Mouse (Mus musculus) CH12.LX (cell line): ENCODE results near the gene Hist1h2ag. TPM values are rescaled to one million over a fixed set of nuclear protein-coding genes. Genes with fewer than 3 reads are reported as not detected.
A peak's percentile ranks its signal among the peaks of the same experiment; 100 is the strongest.

Source experiments
- DNase-seq: peaks from one replicate; pipeline ENCODE4 v3.0.0-alpha.2; 2013; ENCODE audit errors: extremely low read depth
- H3K27ac ChIP-seq: 2 replicates; pipeline ENCODE4 v1.5.1; 2012; ENCODE audit warnings: low read depth, mild to moderate bottlenecking, control low read depth, moderate library complexity; ENCODE audit not compliant: insufficient read depth
- H3K27me3 ChIP-seq: replicated peaks from 2 replicates; pipeline ENCODE3; 2012; ENCODE audit warnings: inconsistent platforms
- H3K36me3 ChIP-seq, 2 experiments: replicated peaks in 1 of 2; 2 replicates each; pipeline versions ENCODE3 to v1.6.1; 2012; ENCODE audit warnings: inconsistent platforms in 1 of 2, low read length in 1 of 2, mild to moderate bottlenecking in 1 of 2, mixed read lengths in 1 of 2, moderate library complexity in 1 of 2; ENCODE audit not compliant: control insufficient read depth in 1 of 2, insufficient read depth in 1 of 2
- H3K4me1 ChIP-seq, 2 experiments: 2 replicates each; pipeline ENCODE4 v1.6.1; 2012; ENCODE audit warnings: inconsistent platforms in 1 of 2, moderate library complexity in 1 of 2; ENCODE audit not compliant: insufficient read depth in 2 of 2, control insufficient read depth in 1 of 2
- H3K4me2 ChIP-seq: 2 replicates; pipeline ENCODE4 v1.6.1; 2012; ENCODE audit warnings: low read depth, mild to moderate bottlenecking, control low read depth; ENCODE audit not compliant: poor library complexity, insufficient read depth, severe bottlenecking
- H3K4me3 ChIP-seq, 3 experiments: fragments of 150-350 bp in 1 of 3; sonication (generic) in 1 of 3; replicated peaks in 1 of 3; 2 replicates each; pipeline versions ENCODE3 to v1.5.1; 2011 to 2012; ENCODE audit warnings: low read depth in 2 of 3, low read length in 2 of 3, mild to moderate bottlenecking in 2 of 3, moderate library complexity in 2 of 3, control low read depth in 1 of 3, improper control_type of control experiment in 1 of 3, inconsistent platforms in 1 of 3, mixed read lengths in 1 of 3; ENCODE audit not compliant: poor library complexity in 1 of 3
- H3K79me2 ChIP-seq: replicated peaks from 2 replicates; pipeline ENCODE4 v1.6.1; 2012; ENCODE audit warnings: mild to moderate bottlenecking, moderate library complexity; ENCODE audit not compliant: control insufficient read depth, poor library complexity, insufficient read depth, severe bottlenecking; ENCODE audit errors: extremely low read depth
- H3K9ac ChIP-seq: 2 replicates; pipeline ENCODE4 v1.6.1; 2012; ENCODE audit warnings: low read depth, mild to moderate bottlenecking, control low read depth, moderate library complexity; ENCODE audit not compliant: insufficient read depth
- H3K9me3 ChIP-seq: replicated peaks from 2 replicates; pipeline ENCODE3; 2012; ENCODE audit warnings: low read length, inconsistent platforms, mixed read lengths
- BHLHE40 ChIP-seq: IDR thresholded peaks from 2 replicates; pipeline ENCODE4 v1.6.1; 2011; ENCODE audit warnings: mild to moderate bottlenecking, low read depth, low read length, improper control_type of control experiment
- CHD1 ChIP-seq: IDR thresholded peaks from 2 replicates; pipeline ENCODE4 v1.6.1; 2012; ENCODE audit warnings: low read depth, low read length, improper control_type of control experiment, inconsistent platforms
- E2F4 ChIP-seq: IDR thresholded peaks from 2 replicates; pipeline ENCODE4 v1.6.1; 2011; ENCODE audit warnings: low read depth, low read length, improper control_type of control experiment; ENCODE audit not compliant: insufficient replicate concordance
- ELF1 ChIP-seq: IDR thresholded peaks from 2 replicates; pipeline ENCODE4 v1.6.1; 2014; ENCODE audit warnings: low read depth, mild to moderate bottlenecking, inconsistent platforms, low read length, improper control_type of control experiment
- EP300 ChIP-seq: IDR thresholded peaks from 2 replicates; pipeline ENCODE4 v1.6.1; 2011; ENCODE audit warnings: low read length, improper control_type of control experiment
- ETS1 ChIP-seq: conservative IDR thresholded peaks from 2 replicates; pipeline ENCODE4 v1.6.1; 2012; ENCODE audit warnings: low read depth, mild to moderate bottlenecking, inconsistent platforms, low read length, improper control_type of control experiment, moderate library complexity
- GABPA ChIP-seq: IDR thresholded peaks from 2 replicates; pipeline ENCODE4 v1.6.1; 2012; ENCODE audit warnings: low read depth, low read length, improper control_type of control experiment, inconsistent platforms; ENCODE audit not compliant: insufficient replicate concordance
- HCFC1 ChIP-seq: IDR thresholded peaks from 2 replicates; pipeline ENCODE4 v1.6.1; 2012; ENCODE audit warnings: low read depth, mild to moderate bottlenecking, inconsistent platforms, low read length, improper control_type of control experiment
- IRF4 ChIP-seq: IDR thresholded peaks from 2 replicates; pipeline ENCODE4 v1.6.1; 2014; ENCODE audit warnings: low read depth, mild to moderate bottlenecking, inconsistent platforms, low read length, improper control_type of control experiment
- JUN ChIP-seq: IDR thresholded peaks from 2 replicates; pipeline ENCODE4 v1.6.1; 2011; ENCODE audit warnings: low read depth, mild to moderate bottlenecking, low read length, improper control_type of control experiment, moderate library complexity; ENCODE audit not compliant: insufficient read depth
- JUND ChIP-seq: conservative IDR thresholded peaks from 2 replicates; pipeline ENCODE4 v1.6.1; 2011; ENCODE audit warnings: low read depth, low read length, improper control_type of control experiment
- MAFK ChIP-seq: IDR thresholded peaks from 2 replicates; pipeline ENCODE4 v1.6.1; 2011; ENCODE audit warnings: low read length, improper control_type of control experiment; ENCODE audit not compliant: insufficient replicate concordance
- MAX ChIP-seq: IDR thresholded peaks from 2 replicates; pipeline ENCODE4 v1.6.1; 2011; ENCODE audit warnings: low read length, improper control_type of control experiment
- MAZ ChIP-seq: IDR thresholded peaks from 2 replicates; pipeline ENCODE4 v1.6.1; 2012; ENCODE audit warnings: low read depth, mild to moderate bottlenecking, inconsistent platforms, low read length, improper control_type of control experiment, moderate library complexity
- MEF2A ChIP-seq: IDR thresholded peaks from 2 replicates; pipeline ENCODE4 v1.6.1; 2014; ENCODE audit warnings: low read depth, mild to moderate bottlenecking, inconsistent platforms, low read length, improper control_type of control experiment, borderline replicate concordance
- MYC ChIP-seq: IDR thresholded peaks from 2 replicates; pipeline ENCODE4 v1.6.1; 2011; ENCODE audit warnings: low read depth, mild to moderate bottlenecking, improper control_type of control experiment, low read length
- NELFE ChIP-seq: IDR thresholded peaks from 2 replicates; pipeline ENCODE4 v1.6.1; 2011; ENCODE audit warnings: low read depth, low read length, improper control_type of control experiment
- NRF1 ChIP-seq: IDR thresholded peaks from 2 replicates; pipeline ENCODE4 v1.6.1; 2014; ENCODE audit warnings: low read depth, mild to moderate bottlenecking, inconsistent platforms, low read length, improper control_type of control experiment, moderate library complexity
- PAX5 ChIP-seq: IDR thresholded peaks from 2 replicates; pipeline ENCODE4 v1.6.1; 2012; ENCODE audit warnings: low read length, inconsistent platforms, mixed read lengths
- POLR2AphosphoS2 ChIP-seq: IDR thresholded peaks from 2 replicates; pipeline ENCODE4 v1.6.1; 2011; ENCODE audit warnings: low read depth, low read length, improper control_type of control experiment
- RAD21 ChIP-seq: IDR thresholded peaks from 2 replicates; pipeline ENCODE4 v1.6.1; 2011; ENCODE audit warnings: low read depth, mild to moderate bottlenecking, low read length, improper control_type of control experiment, moderate library complexity
- SIN3A ChIP-seq: IDR thresholded peaks from 2 replicates; pipeline ENCODE4 v1.6.1; 2012; ENCODE audit warnings: low read length, improper control_type of control experiment, inconsistent platforms
- SMC3 ChIP-seq: IDR thresholded peaks from 2 replicates; pipeline ENCODE4 v1.6.1; 2011; ENCODE audit warnings: low read depth, low read length, improper control_type of control experiment
- TBP ChIP-seq: conservative IDR thresholded peaks from 2 replicates; pipeline ENCODE4 v1.6.1; 2011; ENCODE audit warnings: low read depth, low read length, improper control_type of control experiment
- TCF12 ChIP-seq: IDR thresholded peaks from 2 replicates; pipeline ENCODE4 v1.6.1; 2014; ENCODE audit warnings: low read depth, mild to moderate bottlenecking, inconsistent platforms, low read length, improper control_type of control experiment
- USF1 ChIP-seq: IDR thresholded peaks from 2 replicates; pipeline ENCODE4 v1.6.1; 2014; ENCODE audit warnings: low read depth, mild to moderate bottlenecking, inconsistent platforms, low read length, improper control_type of control experiment
- USF2 ChIP-seq: conservative IDR thresholded peaks from 2 replicates; pipeline ENCODE4 v1.6.1; 2011; ENCODE audit warnings: low read depth, low read length, improper control_type of control experiment
- ZKSCAN1 ChIP-seq: IDR thresholded peaks from 2 replicates; pipeline ENCODE4 v1.6.1; 2012; ENCODE audit warnings: low read depth, inconsistent platforms, low read length, improper control_type of control experiment, borderline replicate concordance
- dilution Hi-C: fragments of 300-500 bp; cut with MboI; formaldehyde crosslinking; loops from 2 replicates; pipeline ENCODE4 v1.14.3; 2020; ENCODE audit warnings: low sequenced_read_pairs; ENCODE audit not compliant: extremely low pct_unique_long_range_greater_than_20kb, extremely low pct_ligation_motif_present
- in situ Hi-C: fragments of 300-500 bp; cut with MboI; formaldehyde crosslinking; loops from 3 replicates; pipeline ENCODE4 v1.14.3; 2019; ENCODE audit warnings: low sequenced_read_pairs, low pct_ligation_motif_present, low pct_unique_long_range_greater_than_20kb, mixed read lengths
- polyA plus RNA-seq: library from polyadenylated mRNA; unstranded; fragments of >175 nt; gene quantifications from 2 replicates; pipeline ENCODE4 v1.2.1, GENCODE M21; 2012; ENCODE audit warnings: low read depth; ENCODE audit not compliant: insufficient read length
- total RNA-seq, 2 experiments: library from RNA; depleted of rRNA; stranded (reverse); fragments of 300-350 nt in 1 of 2; fragments of >200 nt in 1 of 2; gene quantifications; 2 replicates each; pipeline ENCODE4 v1.2.3; 2012 to 2014

Gene Hist1h2ag
- total and polyA plus RNA-seq, 3 experiments = 7.3 to 576 (median 22.0) TPM

DNA sequence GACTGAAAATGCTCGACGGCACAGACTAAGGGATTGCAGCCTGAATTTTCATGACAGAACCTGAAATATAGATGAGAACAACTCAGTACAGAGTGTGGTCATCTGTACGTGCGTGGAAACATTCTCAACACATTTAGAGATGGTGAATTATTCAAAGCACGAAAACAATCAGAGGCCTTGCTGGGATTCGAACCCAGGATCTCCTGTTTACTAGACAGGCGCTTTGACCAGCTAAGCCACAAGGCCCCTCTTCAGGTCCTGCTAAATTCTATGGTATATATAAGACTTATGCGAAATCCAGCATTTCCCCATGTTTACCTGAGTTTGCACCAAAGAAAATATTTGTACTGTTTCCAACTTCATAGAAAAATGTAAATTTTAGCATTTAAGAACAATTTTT lies 12.8 kb downstream of the Hist1h2ag start:
- Histone ChIP-seq H3K27ac (peak overlapping the region; percentile 38; the same call in 1 of the 2 replicates), H3K36me3 (no peaks in the 10 kb centered on the region), H3K27me3 (peaks cover 2% of the 10 kb centered on the region), H3K4me1 (peaks cover 3 to 13% of the 10 kb centered on the region in 2 experiments; a peak in 3 of 4 replicates), H3K4me2 (peak overlapping the region; percentile 96), H3K4me3 (peak overlapping the region; percentile 44 to 58 (median 56)), H3K9me3 (no peaks in the 10 kb centered on the region), H3K79me2 (no peaks in the 10 kb centered on the region), H3K9ac (peak overlapping the region; percentile 66; the same call in 1 of the 2 replicates)
- dilution Hi-C loops = no loop called here
- peak; percentile 90 for DNase-seq
- peak; percentile 76 for TF ChIP-seq ELF1
- TF ChIP-seq MAFK = peak; percentile 62
- 0 out of 2 replicates have a peak, but pooled peaks have one; percentile 29 for TF ChIP-seq MYC
- TF ChIP-seq IRF4 = no peak
- TF ChIP-seq ETS1 = no peak
- TF ChIP-seq TBP = peak; percentile 99
- 0 out of 2 replicates have a peak, but pooled peaks have one; percentile 5 for TF ChIP-seq NRF1
- TF ChIP-seq TCF12 = no peak
- peak; percentile 41; the same call in 1 of the 2 replicates for TF ChIP-seq SIN3A
- in situ Hi-C loops = loop anchor here (5.0 to 25.0 kb wide), 5 partner anchors 103 to 1732 kb away; partner anchors contain the start of genes Hist1h1a, Hist1h2ab, Hist1h3a and Hist1h3b

- peak overlapping the region; percentile 96 for H3K4me2 ChIP-seq
- no peaks in the 10 kb centered on the region for H3K79me2 ChIP-seq
- in situ Hi-C loops = loop anchor here (10.0 to 25.0 kb wide), 2 partner anchors 854 to 1733 kb away; partner anchors contain the start of genes Hist1h1a, Hist1h2ab, Hist1h3a and Hist1h3b
- H3K4me1 ChIP-seq = peaks cover 3 to 9% of the 10 kb centered on the region in 2 experiments; a peak in 3 of 4 replicates
- H3K27me3 ChIP-seq = peaks cover 3% of the 10 kb centered on the region
- H3K36me3 ChIP-seq = no peaks in the 10 kb centered on the region
- peak overlapping the region; percentile 66 for H3K9ac ChIP-seq
- peak overlapping the region; percentile 55 for H3K27ac ChIP-seq
- dilution Hi-C loops = no loop called here
- H3K9me3 ChIP-seq = no peaks in the 10 kb centered on the region
- H3K4me3 ChIP-seq = peak overlapping the region; percentile 44 to 58 (median 57)
- DNase-seq = peak; percentile 92
- TF ChIP-seq JUND (no peak), JUN (no peak), ZKSCAN1 (no peak), CHD1 (no peak), SMC3 (peak; percentile 95), USF2 (no peak), RAD21 (peak; percentile 97), MAZ (no peak), PAX5 (no peak), MAFK (peak; percentile 95), E2F4 (0 out of 2 replicates have a peak, but pooled peaks have one; percentile 85), MEF2A (peak; percentile 31; the same call in 1 of the 2 replicates), NELFE (peak; percentile 13; the same call in 1 of the 2 replicates), TBP (peak; percentile 99), BHLHE40 (0 out of 2 replicates have a peak, but pooled peaks have one; percentile 9), HCFC1 (no peak), POLR2AphosphoS2 (no peak), EP300 (no peak), USF1 (no peak), ETS1 (no peak), SIN3A (0 out of 2 replicates have a peak, but pooled peaks have one; percentile 12), MAX (no peak; the same call in 1 of the 2 replicates), TCF12 (0 out of 2 replicates have a peak, but pooled peaks have one; percentile 24), IRF4 (peak; percentile 48; the same call in 1 of the 2 replicates), GABPA (no peak)
These were observed 13.9 kb downstream of the Hist1h2ag start for GRCm38 (mm10) chr13:22028673-22029460.
